Mouse (Mus musculus): ENCODE measurements at regions not wholly inside any gene's neighbourhood (a gene's known extent, or its start where the extent isn't known, plus 50 kb on each side); places are given as distances from the start of the nearest gene placed in this dataset.

GRCm38 (mm10) chr16:86318898-86319297, 417.3 kb upstream of the Adamts5 start:
- TF ChIP-seq CTCF (IDR thresholded peaks at IDR 0.05; ENCODE audit: low read depth), result no peak
- TF ChIP-seq EP300 (IDR thresholded peaks at IDR 0.05; ENCODE audit: low read depth), result no peak

All from liver, postnatal 0 days (tissue).